Mouse (Mus musculus) NIH3T3 (cell line): ENCODE data around the gene Fam186b.
"Not testable (repeated sequence)": the region's sequence is repeated elsewhere in the genome, so short reads cannot be mapped to it uniquely, and the experiment has no call there.

ENCODE experiments used
- DNase-seq: peaks from one replicate; pipeline ENCODE4 v3.0.0-alpha.2; 2012; ENCODE audit warnings: low read depth

Gene Fam186b

GRCm38 (mm10) chr15:99259167-99259729 is 36.4 kb downstream of the Fam186b start:
- DNase-seq = no peak

- peak; percentile 67 for DNase-seq
Measured at GRCm38 (mm10) chr15:99255241-99255749, 40.4 kb downstream of the Fam186b start.

DNA sequence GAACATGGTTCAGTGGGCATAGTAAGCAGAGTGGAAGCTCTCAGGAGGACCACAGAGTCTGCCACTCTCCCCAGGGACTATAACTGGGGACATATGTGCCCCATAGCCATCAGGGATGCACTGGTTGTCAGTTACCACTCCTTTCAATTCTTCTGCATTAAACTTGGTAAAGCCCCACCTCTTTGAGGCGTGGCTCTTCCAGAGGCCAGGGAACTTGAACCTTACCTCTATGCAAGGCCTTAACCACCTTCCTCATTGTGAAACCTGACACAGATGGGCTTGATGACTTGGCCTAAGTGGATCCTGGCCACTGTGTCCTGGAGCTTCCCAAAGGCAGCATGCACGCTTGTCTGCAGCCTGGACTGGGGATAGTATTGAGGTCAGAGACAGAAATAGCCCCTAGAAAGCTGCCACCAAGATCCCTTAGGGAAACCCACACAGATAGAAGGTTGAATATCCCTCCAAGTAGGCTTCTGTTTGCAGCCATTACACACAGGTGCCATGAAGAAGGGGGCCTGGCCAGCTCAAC is 41.1 kb downstream of the Fam186b start:
- no peak for DNase-seq

- DNase-seq = no peak
Measured at GRCm38 (mm10) chr15:99253772-99254171, 41.9 kb downstream of the Fam186b start.

GRCm38 (mm10) chr15:99253175-99253479 is 42.6 kb downstream of the Fam186b start:
- not testable (repeated sequence) for DNase-seq

- peak; percentile 88 for DNase-seq
Measured at GRCm38 (mm10) chr15:99252381-99253174, 43.1 kb downstream of the Fam186b start.

- DNase-seq = peak; percentile 99
Measured at GRCm38 (mm10) chr15:99251626-99252380, 43.9 kb downstream of the Fam186b start, which contains the start of gene Mcrs1. Mcrs1 (minus strand) TSS chr15:99251961.

DNA sequence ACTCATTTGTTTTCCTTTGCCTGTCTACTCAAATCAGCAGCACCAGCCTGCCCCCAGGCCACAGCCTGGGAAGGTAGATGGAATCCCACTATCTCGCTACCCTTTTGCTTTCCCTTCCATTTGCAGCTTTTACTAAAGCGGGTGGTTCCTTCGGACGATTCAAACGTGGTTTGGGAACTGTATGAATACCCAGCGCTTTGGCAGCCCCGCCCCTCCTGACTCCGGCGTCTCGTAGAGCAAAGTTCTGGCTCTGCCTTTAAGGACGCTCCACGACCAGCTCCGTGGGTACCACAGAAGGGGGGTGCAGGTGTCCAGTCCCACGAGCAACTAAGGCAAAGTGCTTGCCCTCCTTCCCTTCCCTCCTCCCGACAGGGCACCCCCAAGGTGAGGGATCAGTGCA is 44.6 kb downstream of the Fam186b start:
- DNase-seq = peak; percentile 48

DNA sequence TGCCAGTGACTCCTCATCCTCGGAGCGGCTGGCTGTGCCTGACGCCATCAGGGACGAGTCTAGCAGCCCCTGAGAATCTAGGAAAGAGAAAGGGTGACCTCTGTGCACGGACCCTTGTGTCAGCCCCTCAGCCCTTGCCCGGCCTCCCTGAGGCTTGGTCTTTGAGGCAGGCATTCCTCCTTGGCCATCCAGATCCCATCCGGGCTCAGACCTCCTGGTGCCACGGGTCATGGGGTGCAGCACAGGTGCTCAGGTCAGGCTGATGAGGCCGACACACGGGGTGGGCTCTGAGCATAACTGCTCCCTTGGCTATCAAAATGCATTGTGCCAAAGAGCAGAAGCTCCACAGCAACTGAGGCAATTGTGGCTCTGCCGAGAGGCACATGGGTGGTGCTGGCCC is 45.8 kb downstream of the Fam186b start:
- no peak for DNase-seq

DNA sequence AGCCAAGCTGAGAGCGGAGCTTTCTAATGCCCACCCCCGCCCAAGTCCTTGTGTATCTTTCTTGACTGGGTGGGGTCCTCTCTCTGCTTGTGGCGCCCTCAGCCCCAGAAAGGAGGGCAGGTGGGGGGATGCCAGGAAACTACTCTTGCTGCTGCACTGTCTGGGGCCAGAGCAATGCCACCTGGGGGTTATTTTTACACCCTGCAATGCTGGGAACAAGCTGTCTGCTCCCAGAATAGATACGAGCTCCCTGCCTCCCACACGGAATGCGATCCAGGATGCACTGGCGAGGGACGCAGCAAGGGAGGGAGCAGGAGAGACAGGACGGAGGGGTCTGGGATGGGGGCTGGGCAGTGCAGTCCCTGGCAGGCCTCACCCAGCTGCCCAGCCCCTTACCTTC is 46.7 kb downstream of the Fam186b start:
- no peak for DNase-seq

DNA sequence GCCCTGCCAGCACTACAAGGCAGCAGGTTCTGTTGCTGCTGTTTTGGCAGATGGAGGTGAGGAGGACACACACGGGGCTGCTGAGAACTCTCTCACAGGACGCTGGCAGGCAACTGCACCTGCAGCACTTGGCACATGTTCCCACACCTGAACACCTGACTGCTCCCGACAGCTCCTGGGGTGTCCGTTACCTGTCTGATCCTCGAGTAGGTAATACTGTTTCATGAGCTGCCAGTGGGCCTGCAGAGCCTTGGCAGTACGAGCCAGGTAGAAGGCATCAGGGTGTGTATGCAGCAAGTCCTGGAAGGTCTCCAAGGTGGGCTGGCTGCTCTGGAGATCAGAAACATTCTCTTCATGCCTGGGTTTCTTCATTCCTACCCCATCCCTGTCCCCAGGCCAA is 49.0 kb downstream of the Fam186b start:
- DNase-seq = not testable (repeated sequence)

- DNase-seq = no peak
Measured at GRCm38 (mm10) chr15:99242045-99242444, 53.6 kb downstream of the Fam186b start.

GRCm38 (mm10) chr15:99241249-99241648 is 54.4 kb downstream of the Fam186b start:
- no peak for DNase-seq

GRCm38 (mm10) chr15:99240129-99240528 is 55.6 kb downstream of the Fam186b start:
- DNase-seq = peak; percentile 54

GRCm38 (mm10) chr15:99238006-99238405 is 57.7 kb downstream of the Fam186b start:
- DNase-seq = no peak

DNA sequence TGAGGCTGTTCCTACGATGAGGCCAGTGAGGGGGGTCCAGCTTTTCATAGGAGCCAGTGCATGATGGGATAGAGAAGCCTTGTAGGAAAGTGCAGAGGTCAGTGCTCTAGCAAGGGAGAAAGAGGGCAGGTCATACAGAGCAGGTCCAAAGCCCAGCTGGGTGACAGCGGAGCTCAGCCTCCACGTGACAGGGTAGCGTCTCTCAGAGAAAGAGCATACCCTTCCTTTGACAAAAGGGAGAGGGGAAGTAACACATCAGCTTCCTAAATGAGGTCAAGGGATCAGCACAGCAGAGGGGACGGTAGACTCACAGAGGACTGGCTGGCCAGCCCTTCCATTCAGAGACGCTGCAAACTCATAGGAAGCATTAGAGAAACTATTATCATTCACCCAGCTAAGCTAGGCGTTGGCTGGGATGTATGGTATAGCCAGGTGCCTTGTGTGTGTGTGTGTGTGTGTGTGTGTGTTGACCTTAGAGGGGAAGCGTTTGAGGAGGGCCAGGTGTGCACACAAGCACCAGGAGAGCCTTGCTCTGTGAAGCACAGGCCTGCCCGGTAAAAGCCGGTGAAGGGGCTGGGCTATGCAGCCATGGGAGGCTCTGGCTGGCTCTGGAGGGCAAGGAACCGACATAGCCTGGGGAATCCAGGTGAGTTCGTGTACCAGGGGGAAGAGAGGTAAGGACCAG is 61.2 kb downstream of the Fam186b start:
- no peak for DNase-seq

GRCm38 (mm10) chr15:99233719-99234118 is 62.0 kb downstream of the Fam186b start:
- no peak for DNase-seq

DNA sequence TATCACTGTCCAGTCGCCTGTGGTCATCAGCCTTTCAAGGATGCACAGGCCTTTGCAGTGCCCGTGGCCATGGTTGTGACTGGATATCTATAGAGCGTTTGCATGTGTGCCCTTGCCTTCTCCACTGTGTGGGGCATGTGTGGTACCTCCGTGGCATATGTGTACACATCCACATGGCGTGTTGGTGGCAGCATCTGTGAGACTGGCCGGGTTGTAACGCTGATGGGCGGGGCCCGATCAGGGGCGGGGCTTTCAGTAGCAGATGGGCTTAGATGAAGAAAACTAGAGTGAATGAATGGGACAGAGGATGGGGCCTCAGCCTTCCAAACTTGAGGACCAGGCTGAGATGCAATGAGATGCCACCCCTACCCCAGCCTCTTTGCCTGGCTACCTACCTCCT is 63.7 kb downstream of the Fam186b start:
- DNase-seq = no peak

DNA sequence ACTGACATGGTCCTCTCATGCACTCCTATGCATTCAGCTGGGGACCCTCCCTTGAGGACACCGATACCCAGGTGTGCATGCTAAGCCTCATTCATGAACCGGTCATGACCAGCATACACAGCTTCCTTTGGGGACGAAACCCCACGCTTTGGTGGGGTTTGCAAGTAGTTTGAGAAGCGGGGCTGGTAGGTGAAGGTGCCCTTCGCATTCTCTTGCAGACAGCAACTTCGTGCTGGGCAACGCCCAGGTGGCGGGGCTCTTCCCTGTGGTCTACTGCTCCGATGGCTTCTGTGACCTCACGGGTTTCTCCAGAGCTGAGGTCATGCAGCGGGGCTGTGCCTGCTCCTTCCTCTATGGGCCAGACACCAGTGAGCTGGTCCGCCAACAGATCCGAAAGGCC is 69.6 kb downstream of the Fam186b start:
- DNase-seq = no peak

DNA sequence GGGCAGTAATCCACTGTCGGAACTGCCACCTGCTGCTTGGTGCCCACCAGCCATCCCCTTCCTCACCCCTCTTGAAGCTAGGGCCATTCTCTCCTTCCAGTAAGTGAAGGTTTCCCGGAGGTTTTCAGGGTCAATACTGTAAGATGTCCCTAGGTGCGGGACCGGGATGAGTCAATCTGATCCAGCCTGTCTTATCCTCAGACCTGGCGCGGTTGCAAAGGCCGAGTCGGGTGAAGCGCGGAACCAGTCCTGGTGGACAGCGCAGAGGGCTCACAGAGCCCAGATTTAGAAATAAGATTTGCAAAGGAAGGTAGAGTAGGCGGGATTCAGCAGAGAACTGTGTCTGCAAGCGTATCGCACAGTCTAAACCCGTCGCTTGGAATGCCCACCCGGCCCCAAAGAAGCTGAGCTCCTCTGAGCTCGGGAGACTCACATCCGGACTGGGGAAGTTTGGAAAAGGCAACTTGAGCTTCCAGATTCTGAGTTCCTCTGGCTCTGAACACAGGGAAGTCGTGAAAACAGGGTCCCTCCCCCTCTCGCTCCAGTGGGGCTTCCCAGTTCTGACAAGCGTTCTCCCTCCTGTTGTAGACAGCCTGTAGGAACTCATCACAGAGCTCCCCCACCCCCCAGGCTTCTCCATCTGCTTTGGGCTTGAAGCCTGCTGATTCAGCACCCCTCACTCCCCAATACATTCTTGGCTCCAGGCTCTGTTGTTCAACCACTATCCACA is 70.4 kb downstream of the Fam186b start:
- DNase-seq = peak; percentile 38

DNA sequence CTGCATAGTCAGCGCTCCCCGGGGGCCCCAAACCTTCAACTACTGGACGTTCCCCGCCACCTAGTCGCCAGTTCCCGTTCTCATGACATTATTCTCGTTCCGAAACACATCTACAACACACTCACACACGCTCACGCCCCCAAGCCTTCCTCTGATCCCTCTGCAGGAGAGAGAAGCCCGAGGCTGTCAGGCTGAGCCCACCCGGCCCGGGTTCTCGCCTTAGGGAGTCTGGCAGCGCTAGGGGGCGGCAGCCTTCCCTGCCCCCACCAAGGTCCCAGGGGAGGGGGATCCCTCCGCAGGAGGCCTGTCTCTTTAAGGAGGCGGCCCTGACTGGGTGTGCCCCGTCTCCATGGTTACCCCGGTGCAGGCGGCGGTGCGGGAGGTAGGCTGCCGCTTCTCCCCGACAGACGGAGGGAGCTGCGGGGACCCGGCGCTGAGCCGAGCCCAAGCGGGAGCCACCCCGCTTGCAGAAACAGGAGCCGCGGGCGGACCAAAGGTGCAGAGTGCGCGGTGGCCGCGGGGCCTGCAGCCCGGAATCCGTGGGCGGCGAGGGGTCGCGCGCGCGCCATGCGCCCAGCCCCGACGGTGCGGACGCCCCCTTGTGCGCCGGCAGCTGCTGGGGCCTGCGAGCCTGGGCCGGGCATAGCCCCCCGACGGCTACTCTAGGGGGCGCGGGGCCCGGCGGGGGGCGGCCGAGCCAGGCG is 71.3 kb downstream of the Fam186b start, which contains the start of gene Kcnh3:
Gene Kcnh3, plus strand, starts transcription at position 654 of the 704 bp plus-strand sequence.
- DNase-seq = peak; percentile 28
